Mouse (Mus musculus) liver, embryonic 14.5 days (tissue): ENCODE results near the gene Lpp.

Source experiments
- CTCF ChIP-seq: IDR thresholded peaks from 2 replicates; pipeline ENCODE4 v1.5.1; 2016; ENCODE audit warnings: antibody characterized with exemption, low read depth, control low read depth
- EP300 ChIP-seq: IDR thresholded peaks from 2 replicates; pipeline ENCODE4 v1.6.1; 2016; ENCODE audit warnings: antibody characterized with exemption, low read depth

- TF ChIP-seq CTCF (no peak), EP300 (no peak)
These were observed 168.3 kb downstream of the Lpp start for GRCm38 (mm10) chr16:24561602-24562001.
